Mouse (Mus musculus): ENCODE results near the gene Atp2b1. TPM values are rescaled to one million over a fixed set of nuclear protein-coding genes. Genes with fewer than 3 reads are reported as not detected.

Gene Atp2b1
- polyA plus RNA-seq, 1 experiment from 2014 or later, result 39.2 TPM

DNA sequence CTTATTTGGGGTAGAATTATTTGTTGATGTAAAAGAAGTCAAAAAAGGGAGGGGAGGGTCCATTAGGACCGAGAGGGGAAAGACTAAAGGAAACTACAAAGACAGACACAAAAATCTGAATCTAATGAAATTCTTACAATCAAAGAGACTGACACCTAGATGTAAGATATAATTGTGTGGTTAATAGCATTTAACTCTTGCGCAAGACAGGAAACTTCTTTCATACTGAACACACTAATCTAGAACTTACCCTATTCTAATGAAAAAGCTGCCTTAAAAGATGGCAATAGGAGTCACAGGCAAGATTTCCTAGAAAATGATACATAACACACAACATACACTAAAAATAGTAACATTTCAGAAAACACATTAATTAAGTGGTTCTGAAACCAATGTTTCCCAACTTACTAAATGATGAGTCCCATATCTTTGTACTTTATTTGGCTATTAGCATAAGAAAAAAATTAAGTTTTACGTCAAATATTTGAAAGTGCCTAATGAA lies 27.4 kb upstream of the Atp2b1 start:
- ChIA-PET CTCF (no interaction called here), POLR2A (no interaction called here)
- H3K27me3 ChIP-seq, result no peaks in the 10 kb centered on the region
- no peak for DNase-seq (ENCODE audit: low read depth, low spot score)
- in situ Hi-C loops (cut with MboI; ENCODE audit: low pct_unique_long_range_greater_than_20kb), result no loop called here
- no peak for TF ChIP-seq CTCF (IDR thresholded peaks at IDR 0.05)
- ATAC-seq, result no peak

DNA sequence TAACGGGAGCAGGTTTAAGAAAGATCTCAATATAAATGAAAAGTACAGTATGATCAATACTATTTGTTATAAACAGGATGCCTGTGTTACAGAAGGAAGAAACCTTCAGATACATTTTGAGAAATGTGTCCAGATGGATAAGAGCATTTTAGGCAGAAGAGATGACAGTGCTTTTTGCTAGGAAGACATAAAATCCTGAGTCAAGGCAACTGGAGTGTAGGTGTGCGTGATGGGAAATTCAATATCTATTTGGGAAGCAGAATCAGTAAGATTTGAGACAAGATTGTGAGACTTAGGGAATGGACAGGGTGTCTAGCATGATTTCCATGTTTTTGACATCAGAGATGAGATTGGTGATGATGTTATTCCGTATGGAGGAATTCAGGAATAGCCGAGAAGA lies 22.8 kb upstream of the Atp2b1 start:
- CTCF ChIA-PET, result interaction anchor here (0.9 kb wide), 1 partner anchor 9 kb away, joined by 3 read pairs; no protein-coding TSS in a partner anchor
- no peak for ATAC-seq
- in situ Hi-C loops (cut with MboI; ENCODE audit: low pct_unique_long_range_greater_than_20kb), result no loop called here
- POLR2A ChIA-PET, result no interaction called here
- no peaks in the 10 kb centered on the region for H3K27me3 ChIP-seq
- DNase-seq (ENCODE audit: low read depth, low spot score), result no peak
- TF ChIP-seq CTCF (IDR thresholded peaks at IDR 0.05), result no peak

DNA sequence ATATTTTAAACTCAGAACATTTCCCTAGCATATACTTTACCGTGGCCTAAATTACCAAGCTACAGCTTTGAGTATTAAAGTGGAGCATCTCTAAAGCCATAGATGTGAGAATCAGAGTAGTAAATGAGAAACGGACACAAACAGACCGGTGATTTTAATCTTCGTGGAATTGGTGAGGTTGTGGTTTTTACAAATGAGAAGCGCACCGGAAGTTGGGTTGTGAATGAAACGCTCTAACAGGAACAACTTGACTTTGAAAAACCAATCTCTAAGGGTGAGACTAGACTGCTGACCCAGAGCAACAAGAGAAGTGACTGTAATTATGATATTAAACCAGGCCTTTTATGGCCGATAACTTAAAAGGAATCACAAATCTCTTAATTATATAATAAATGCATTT lies 16.7 kb upstream of the Atp2b1 start:
- in situ Hi-C loops (cut with MboI; ENCODE audit: low pct_unique_long_range_greater_than_20kb), result no loop called here

DNA sequence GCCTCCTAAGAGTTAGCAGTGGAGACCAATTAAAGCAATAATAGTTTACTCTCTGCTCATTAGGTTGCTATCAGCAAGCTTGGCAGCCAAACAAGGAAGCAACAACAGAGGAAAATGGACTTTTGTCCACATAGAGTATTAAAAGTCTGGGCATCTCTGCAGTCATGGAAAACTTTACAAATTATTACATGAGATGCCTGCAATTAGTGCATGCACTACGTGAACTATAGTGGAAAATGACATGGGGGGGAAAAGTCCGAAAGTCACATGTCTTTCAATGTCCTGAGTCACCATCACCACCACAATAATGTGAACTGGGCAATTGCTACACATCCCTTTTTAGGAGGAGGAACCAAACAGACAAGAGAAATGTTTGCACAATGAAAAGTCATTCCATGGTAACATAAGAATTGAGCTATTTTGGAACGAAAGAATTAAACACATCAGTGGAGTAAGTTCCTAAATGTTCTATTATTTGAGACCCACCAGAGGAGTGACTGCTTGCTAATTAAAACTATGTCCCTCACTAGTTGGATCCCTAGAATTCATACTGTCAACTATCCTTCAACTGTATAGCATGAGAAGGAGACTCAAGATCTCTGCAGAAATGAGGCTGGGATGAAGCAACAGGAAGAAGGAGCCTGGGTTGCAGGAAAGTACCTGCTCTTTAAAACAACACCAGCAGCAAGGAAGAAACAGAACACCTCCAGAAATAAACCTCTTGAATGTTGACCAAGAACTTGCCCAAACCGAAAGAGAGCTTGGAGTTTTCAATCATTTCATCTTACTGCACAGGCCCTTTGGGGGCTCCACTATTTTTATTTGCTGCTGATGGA lies 16.1 kb upstream of the Atp2b1 start:
- in situ Hi-C loops (cut with MboI; ENCODE audit: low pct_unique_long_range_greater_than_20kb), result no loop called here
- DNase-seq (ENCODE audit: low read depth, low spot score) (no peak), ATAC-seq (no peak)
- ChIA-PET CTCF (no interaction called here), POLR2A (no interaction called here)
- H3K27me3 ChIP-seq, result peaks cover 4% of the 10 kb centered on the region
- no peak for TF ChIP-seq CTCF (IDR thresholded peaks at IDR 0.05)

More for the DNA sequence above, 16.7 kb upstream of the Atp2b1 start:
- TF ChIP-seq CTCF (IDR thresholded peaks at IDR 0.05), result no peak
- peaks cover 4% of the 10 kb centered on the region for H3K27me3 ChIP-seq
- DNase-seq (ENCODE audit: low read depth, low spot score), result no peak
- CTCF ChIA-PET, result no interaction called here
- POLR2A ChIA-PET, result no interaction called here
- ATAC-seq, result no peak

DNA sequence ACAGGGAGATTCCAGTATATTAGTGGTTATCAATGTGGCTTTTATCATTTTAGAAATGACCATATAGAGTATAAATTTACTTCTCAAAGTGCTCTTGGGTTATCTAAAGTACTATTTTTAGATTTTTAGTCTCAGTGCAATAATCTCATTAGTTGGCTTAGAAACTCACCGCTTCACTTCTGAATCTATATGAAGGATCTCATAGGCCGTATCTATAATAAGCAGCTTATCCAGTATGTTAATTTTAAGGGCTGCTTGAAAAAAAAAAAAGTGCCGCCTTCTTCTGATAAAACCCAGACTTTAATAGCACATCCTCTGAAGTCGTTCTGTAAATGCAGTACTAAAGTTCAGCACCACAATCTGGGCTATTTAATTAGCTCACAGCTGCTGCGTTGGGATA lies 12.7 kb upstream of the Atp2b1 start:
- POLR2A ChIA-PET, result no interaction called here
- H3K27me3 ChIP-seq, result peaks cover 4% of the 10 kb centered on the region
- in situ Hi-C loops (cut with MboI; ENCODE audit: low pct_unique_long_range_greater_than_20kb), result no loop called here
- no peak for DNase-seq (ENCODE audit: low read depth, low spot score)
- TF ChIP-seq CTCF (IDR thresholded peaks at IDR 0.05), result no peak
- CTCF ChIA-PET, result no interaction called here
- no peak for ATAC-seq

DNA sequence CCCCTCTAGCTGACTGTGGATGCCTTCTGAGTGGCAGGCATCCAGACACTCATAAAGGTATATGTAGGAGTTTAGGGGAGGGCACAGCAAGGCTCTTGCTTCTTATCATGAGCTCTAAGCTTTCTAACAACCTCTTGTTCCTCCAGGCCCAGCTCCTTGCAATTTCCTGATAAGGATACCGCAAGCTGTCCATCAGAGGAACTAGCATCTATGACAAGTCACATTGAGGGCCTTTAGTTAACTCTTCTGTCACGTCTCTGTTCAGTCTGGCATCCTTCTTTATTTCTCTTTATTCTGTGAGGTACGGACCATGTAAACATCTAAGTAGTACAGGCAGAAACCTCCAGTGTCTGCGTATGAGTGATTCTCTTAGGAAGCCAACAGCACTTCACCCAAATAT lies 8.2 kb upstream of the Atp2b1 start:
- ATAC-seq (no peak), DNase-seq (ENCODE audit: low read depth, low spot score) (no peak)
- H3K27me3 ChIP-seq, result peaks cover 4% of the 10 kb centered on the region
- ChIA-PET CTCF (no interaction called here), POLR2A (interaction anchor here (0.6 kb wide), 1 partner anchor 23 kb away, joined by 4 read pairs; no protein-coding TSS in a partner anchor)
- in situ Hi-C loops (cut with MboI; ENCODE audit: low pct_unique_long_range_greater_than_20kb), result no loop called here
- no peak for TF ChIP-seq CTCF (IDR thresholded peaks at IDR 0.05)

DNA sequence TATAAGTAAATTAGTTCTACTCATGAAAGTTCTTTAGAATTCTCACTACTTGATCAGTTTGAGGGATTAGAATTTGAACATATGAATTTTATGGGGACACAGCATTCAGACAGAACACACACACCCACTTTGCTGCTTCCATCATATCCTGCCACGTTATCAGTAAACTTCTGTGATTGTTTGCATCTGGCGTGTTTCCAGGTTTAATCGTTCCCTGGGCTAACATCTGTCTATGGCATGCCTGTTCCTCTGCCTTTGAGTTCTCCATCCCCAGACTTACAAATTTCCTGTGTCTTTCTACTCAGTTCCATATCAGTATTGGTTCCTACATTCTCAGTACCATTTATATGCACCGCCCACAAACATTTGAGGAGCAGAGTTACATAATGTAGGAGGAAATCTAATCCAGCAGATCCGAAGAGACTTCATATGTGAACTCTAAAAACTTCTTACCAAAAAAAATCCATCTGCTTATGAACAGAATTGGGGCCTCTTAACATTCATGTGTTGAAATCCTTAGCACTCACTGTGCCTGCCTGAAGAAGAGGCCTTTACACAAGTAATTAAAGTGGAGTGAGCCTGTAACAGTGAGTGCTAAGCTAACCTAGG lies 7.2 kb upstream of the Atp2b1 start:
- ChIA-PET CTCF (no interaction called here), POLR2A (no interaction called here)
- in situ Hi-C loops (cut with MboI; ENCODE audit: low pct_unique_long_range_greater_than_20kb), result no loop called here
- H3K27me3 ChIP-seq, result peaks cover 8% of the 10 kb centered on the region
- ATAC-seq (no peak), DNase-seq (ENCODE audit: low read depth, low spot score) (no peak)
- no peak for TF ChIP-seq CTCF (IDR thresholded peaks at IDR 0.05)

DNA sequence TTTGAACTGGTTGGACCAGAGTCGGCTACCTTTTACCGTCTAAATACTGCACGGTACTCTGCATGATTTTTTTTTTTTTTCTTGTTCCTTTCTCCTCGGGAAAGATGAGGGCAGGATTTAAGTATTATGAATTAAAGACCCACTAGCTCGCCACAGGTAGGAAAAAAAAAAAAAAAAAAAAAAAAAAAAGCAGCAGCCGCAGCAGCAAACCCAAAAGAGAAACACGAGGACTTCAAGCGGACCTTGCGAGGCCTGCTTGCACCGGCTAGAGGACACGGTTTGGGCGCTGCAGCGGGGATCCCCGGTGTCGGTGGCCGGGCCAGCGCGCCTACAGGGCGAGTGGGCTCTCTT lies 621 bp upstream of the Atp2b1 start:
- CTCF ChIA-PET, result no interaction called here
- DNase-seq (ENCODE audit: low read depth, low spot score) (no peak), ATAC-seq (peak; percentile 49)
- peaks cover 10% of the 10 kb centered on the region for H3K27me3 ChIP-seq
- TF ChIP-seq CTCF (IDR thresholded peaks at IDR 0.05), result no peak
- POLR2A ChIA-PET, result interaction anchor here (0.6 kb wide), 2 partner anchors 9 to 12 kb away, joined by 3 to 4 read pairs; no protein-coding TSS in a partner anchor
- in situ Hi-C loops (cut with MboI; ENCODE audit: low pct_unique_long_range_greater_than_20kb), result loop anchor here (10.0 kb wide), 1 partner anchor 419 kb away; no protein-coding TSS in a partner anchor

DNA sequence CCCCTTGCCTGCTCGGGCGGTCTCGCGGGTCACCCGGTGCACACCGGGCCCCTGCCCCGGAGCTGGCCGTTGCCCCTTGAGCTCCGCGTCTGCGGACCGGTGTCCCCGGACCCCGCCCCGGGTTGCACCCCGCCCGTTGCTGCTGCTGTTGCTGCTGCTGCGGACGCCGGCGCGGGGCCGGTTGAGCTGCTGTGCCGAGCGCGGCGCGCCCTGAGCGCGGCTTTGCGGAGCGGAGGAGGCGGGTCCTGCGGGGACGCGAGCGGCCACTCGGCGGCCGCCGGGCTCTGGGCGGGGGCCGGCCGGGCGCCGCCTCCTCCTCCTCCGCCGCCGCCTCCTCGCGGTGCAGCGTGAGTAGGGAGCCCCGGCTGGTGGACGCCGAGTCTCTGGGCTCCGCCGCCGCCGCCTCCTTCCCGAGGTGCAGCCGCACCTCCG lies 620 bp downstream of the Atp2b1 start:
- H3K27me3 ChIP-seq, result peaks cover 10% of the 10 kb centered on the region
- ATAC-seq (peak; percentile 89), DNase-seq (ENCODE audit: low read depth, low spot score) (no peak)
- in situ Hi-C loops (cut with MboI; ENCODE audit: low pct_unique_long_range_greater_than_20kb), result loop anchor here (5.0 to 10.0 kb wide), 2 partner anchors 167 to 420 kb away; no protein-coding TSS in a partner anchor
- CTCF ChIA-PET, result no interaction called here
- POLR2A ChIA-PET, result interaction anchor here (0.6 to 1.0 kb wide), 3 partner anchors 14 to 330 kb away, joined by 3 to 4 read pairs (median 3); no protein-coding TSS in a partner anchor
- no peak for TF ChIP-seq CTCF (IDR thresholded peaks at IDR 0.05)

DNA sequence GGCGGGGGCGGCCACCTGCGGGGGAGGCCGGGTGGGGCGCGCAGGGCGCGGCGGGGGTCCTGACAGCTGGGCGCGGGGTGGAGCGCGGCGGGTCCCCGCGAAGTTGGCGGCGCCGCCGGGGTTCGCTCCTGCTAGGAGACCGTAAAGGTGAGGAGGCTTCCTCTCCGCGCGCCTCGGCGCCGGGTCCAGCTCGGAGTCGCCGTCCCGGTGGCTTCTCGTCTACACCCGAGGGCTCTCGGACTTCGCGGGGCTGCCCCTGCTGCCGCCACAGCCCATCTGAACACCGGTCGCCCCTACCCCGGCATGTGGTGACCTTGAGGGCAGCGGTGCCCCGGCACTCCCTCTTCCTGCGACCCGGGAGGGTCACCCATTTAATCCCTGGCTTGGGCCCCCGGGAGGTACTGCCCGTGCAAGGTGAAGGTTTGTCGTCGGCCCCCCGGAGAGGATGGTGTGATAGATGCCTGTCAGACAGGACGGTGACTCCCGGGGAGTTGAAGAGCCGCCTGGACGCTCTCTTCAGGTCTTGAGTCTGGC lies 1.3 kb downstream of the Atp2b1 start:
- peaks cover 7% of the 10 kb centered on the region for H3K27me3 ChIP-seq
- DNase-seq (ENCODE audit: low read depth, low spot score), result no peak
- peak; percentile 1 for ATAC-seq
- no peak for TF ChIP-seq CTCF (IDR thresholded peaks at IDR 0.05)
- ChIA-PET CTCF (no interaction called here), POLR2A (interaction anchor here (1.0 kb wide), 2 partner anchors 13 to 331 kb away, joined by 3 to 4 read pairs; no protein-coding TSS in a partner anchor)
- in situ Hi-C loops (cut with MboI; ENCODE audit: low pct_unique_long_range_greater_than_20kb), result loop anchor here (5.0 to 10.0 kb wide), 2 partner anchors 167 to 421 kb away; no protein-coding TSS in a partner anchor

All from Patski (cell line).